Mouse (Mus musculus): ENCODE data around the gene Gm21970.

GRCm38 (mm10) chr16:91362616-91363272 is 28.8 kb upstream of the Gm21970 start:
- TF ChIP-seq POLR2AphosphoS5 (IDR thresholded peaks at IDR 0.05; ENCODE audit: insufficient replicate concordance, low read depth, low read length) (no peak), CTCF (IDR thresholded peaks at IDR 0.05; ENCODE audit: low read depth, low read length) (no peak)

All from G1E (cell line).